Mouse (Mus musculus) embryonic facial prominence, embryonic 10.5 days (tissue): ENCODE measurements around the gene Cap2. TPM values are rescaled to one million over a fixed set of nuclear protein-coding genes. Genes with fewer than 3 reads are reported as not detected.

Experiments used
- DNase-seq: peaks from one replicate; pipeline ENCODE4 v3.0.0-alpha.2; 2017; ENCODE audit warnings: low spot score
- H3K27ac ChIP-seq: fragments of 300-500 bp; sonication (generic); replicated peaks from 2 replicates; pipeline ENCODE4 v1.5.1; 2016; ENCODE audit warnings: mild to moderate bottlenecking
- H3K27me3 ChIP-seq: fragments of 300-500 bp; sonication (generic); replicated peaks from 2 replicates; pipeline ENCODE4 v1.6.1; 2016; ENCODE audit warnings: low read depth, mild to moderate bottlenecking; ENCODE audit not compliant: poor library complexity, severe bottlenecking
- H3K36me3 ChIP-seq: fragments of 300-500 bp; sonication (generic); replicated peaks from 2 replicates; pipeline ENCODE4 v1.6.1; 2016; ENCODE audit warnings: mild to moderate bottlenecking, moderate library complexity
- H3K4me1 ChIP-seq: fragments of 300-500 bp; sonication (generic); 2 replicates; pipeline ENCODE4 v1.6.1; 2016
- H3K4me3 ChIP-seq: fragments of 300-500 bp; sonication (generic); 2 replicates; pipeline ENCODE4 v1.5.1; 2016; ENCODE audit warnings: mild to moderate bottlenecking, moderate library complexity
- H3K9me3 ChIP-seq: fragments of 300-500 bp; sonication (generic); 2 replicates; pipeline ENCODE4 v1.6.1; 2016; ENCODE audit warnings: mild to moderate bottlenecking
- WGBS: fragments of 180-500 bp; shearing (Covaris S2); methylation state at CpG from one replicate; pipeline ENCODE4 v1.1.7; 2016; 5-methylcytosine and 5-hydroxymethylcytosine counted together
- polyA plus RNA-seq: library from polyadenylated mRNA; unstranded; fragments of >200 nt; fragmentation: Nextera tagmentation; extraction: Ambion mirVana; gene quantifications from 2 replicates; pipeline ENCODE4 v1.2.1, GENCODE M21; 2016

Gene Cap2
- polyA plus RNA-seq, 1 experiment from 2014 or later: 3.9 TPM

GRCm38 (mm10) chr13:46510460-46510859, 8.8 kb downstream of the Cap2 start:
- Histone ChIP-seq H3K4me3 (no peak overlapping the region), H3K36me3 (no peaks in the 10 kb centered on the region), H3K27ac (no peak overlapping the region), H3K27me3 (no peaks in the 10 kb centered on the region), H3K9me3 (peaks cover 4% of the 10 kb centered on the region; the same call in 1 of the 2 replicates), H3K4me1 (no peaks in the 10 kb centered on the region)
- DNase-seq: no peak
- WGBS: 91% methylated on average over 7 of the region's 7 CpGs

GRCm38 (mm10) chr13:46514484-46514883, 12.8 kb downstream of the Cap2 start:
- Histone ChIP-seq H3K4me3 (no peak overlapping the region), H3K9me3 (peaks cover 4% of the 10 kb centered on the region; the same call in 1 of the 2 replicates), H3K36me3 (no peaks in the 10 kb centered on the region), H3K27me3 (no peaks in the 10 kb centered on the region), H3K27ac (no peak overlapping the region), H3K4me1 (no peaks in the 10 kb centered on the region)
- no peak for DNase-seq
- WGBS: 92% methylated on average over 10 of the region's 10 CpGs

- Histone ChIP-seq H3K27ac (no peak overlapping the region), H3K4me3 (no peak overlapping the region), H3K27me3 (no peaks in the 10 kb centered on the region), H3K36me3 (no peaks in the 10 kb centered on the region), H3K9me3 (peaks cover 4% of the 10 kb centered on the region; the same call in 1 of the 2 replicates), H3K4me1 (no peaks in the 10 kb centered on the region)
- WGBS: 82% methylated on average over 9 of the region's 9 CpGs
- DNase-seq: no peak
These were observed 13.5 kb downstream of the Cap2 start for GRCm38 (mm10) chr13:46515120-46515523.

- no peaks in the 10 kb centered on the region for H3K27me3 ChIP-seq
- no peak overlapping the region for H3K4me3 ChIP-seq
- WGBS: 80% methylated on average over 10 of the region's 10 CpGs
- no peak overlapping the region for H3K27ac ChIP-seq
- DNase-seq: no peak
- peaks cover 4% of the 10 kb centered on the region; the same call in 1 of the 2 replicates for H3K9me3 ChIP-seq
- H3K4me1 ChIP-seq: no peaks in the 10 kb centered on the region
- no peaks in the 10 kb centered on the region for H3K36me3 ChIP-seq
These were observed 13.9 kb downstream of the Cap2 start for GRCm38 (mm10) chr13:46515524-46515923.

- Histone ChIP-seq H3K27me3 (no peaks in the 10 kb centered on the region), H3K36me3 (no peaks in the 10 kb centered on the region), H3K4me1 (no peaks in the 10 kb centered on the region), H3K9me3 (peaks cover 4% of the 10 kb centered on the region; the same call in 1 of the 2 replicates), H3K27ac (no peak overlapping the region), H3K4me3 (no peak overlapping the region)
- no peak for DNase-seq
- WGBS: 85% methylated on average over 7 of the region's 7 CpGs
These were observed 14.5 kb downstream of the Cap2 start for GRCm38 (mm10) chr13:46516183-46516582.

- 85% methylated on average over 4 of the region's 4 CpGs for WGBS
These were observed 15.6 kb downstream of the Cap2 start for GRCm38 (mm10) chr13:46517211-46517685.

GRCm38 (mm10) chr13:46521482-46521881, 19.8 kb downstream of the Cap2 start:
- peaks cover 21% of the 10 kb centered on the region for H3K4me1 ChIP-seq
- no peak for DNase-seq
- WGBS: 88% methylated on average over 1 of the region's 1 CpGs

More at GRCm38 (mm10) chr13:46517211-46517685, 15.6 kb downstream of the Cap2 start:
- Histone ChIP-seq H3K4me1 (no peaks in the 10 kb centered on the region), H3K27ac (no peak overlapping the region), H3K4me3 (no peak overlapping the region), H3K9me3 (peaks cover 1% of the 10 kb centered on the region; the same call in 1 of the 2 replicates), H3K27me3 (no peaks in the 10 kb centered on the region), H3K36me3 (no peaks in the 10 kb centered on the region)
- no peak for DNase-seq

GRCm38 (mm10) chr13:46522798-46523197, 21.1 kb downstream of the Cap2 start:
- no peak for DNase-seq
- Histone ChIP-seq H3K9me3 (no peaks in the 10 kb centered on the region), H3K27ac (no peak overlapping the region), H3K36me3 (no peaks in the 10 kb centered on the region), H3K27me3 (no peaks in the 10 kb centered on the region), H3K4me3 (no peak overlapping the region), H3K4me1 (peaks cover 21% of the 10 kb centered on the region)
- WGBS: 73% methylated on average over 4 of the region's 4 CpGs

More at GRCm38 (mm10) chr13:46521482-46521881, 19.8 kb downstream of the Cap2 start:
- Histone ChIP-seq H3K4me3 (no peak overlapping the region), H3K9me3 (no peaks in the 10 kb centered on the region), H3K27me3 (no peaks in the 10 kb centered on the region), H3K36me3 (no peaks in the 10 kb centered on the region), H3K27ac (no peak overlapping the region)

- Histone ChIP-seq H3K36me3 (no peaks in the 10 kb centered on the region), H3K9me3 (no peaks in the 10 kb centered on the region), H3K27ac (no peak overlapping the region), H3K4me3 (no peak overlapping the region), H3K4me1 (peaks cover 21% of the 10 kb centered on the region), H3K27me3 (no peaks in the 10 kb centered on the region)
- 71% methylated on average over 5 of the region's 5 CpGs for WGBS
- DNase-seq: no peak
These were observed 21.6 kb downstream of the Cap2 start for GRCm38 (mm10) chr13:46523235-46523634.

- H3K27ac ChIP-seq: no peak overlapping the region
- no peaks in the 10 kb centered on the region for H3K27me3 ChIP-seq
- H3K9me3 ChIP-seq: no peaks in the 10 kb centered on the region
- H3K4me1 ChIP-seq: peaks cover 21% of the 10 kb centered on the region
- H3K36me3 ChIP-seq: no peaks in the 10 kb centered on the region
- no peak overlapping the region for H3K4me3 ChIP-seq
- DNase-seq: no peak
- WGBS: 80% methylated on average over 12 of the region's 12 CpGs
These were observed 22.1 kb downstream of the Cap2 start for GRCm38 (mm10) chr13:46523712-46524111.

GRCm38 (mm10) chr13:46525295-46526255, 23.9 kb downstream of the Cap2 start:
- H3K9me3 ChIP-seq: no peaks in the 10 kb centered on the region
- no peaks in the 10 kb centered on the region for H3K36me3 ChIP-seq
- no peaks in the 10 kb centered on the region for H3K27me3 ChIP-seq
- no peak overlapping the region for H3K4me3 ChIP-seq
- no peak overlapping the region for H3K27ac ChIP-seq
- 84% methylated on average over 18 of the region's 18 CpGs for WGBS
- H3K4me1 ChIP-seq: peaks cover 21% of the 10 kb centered on the region
- DNase-seq: no peak

GRCm38 (mm10) chr13:46526645-46527044, 25.0 kb downstream of the Cap2 start:
- no peak for DNase-seq
- no peaks in the 10 kb centered on the region for H3K9me3 ChIP-seq
- WGBS: 80% methylated on average over 3 of the region's 3 CpGs
- H3K36me3 ChIP-seq: no peaks in the 10 kb centered on the region
- H3K4me1 ChIP-seq: peaks cover 21% of the 10 kb centered on the region
- no peak overlapping the region for H3K4me3 ChIP-seq
- H3K27me3 ChIP-seq: peaks cover 6% of the 10 kb centered on the region; the same call in 1 of the 2 replicates
- no peak overlapping the region for H3K27ac ChIP-seq

- H3K27me3 ChIP-seq: peaks cover 8% of the 10 kb centered on the region; the same call in 1 of the 2 replicates
- H3K4me1 ChIP-seq: peaks cover 21% of the 10 kb centered on the region
- H3K36me3 ChIP-seq: no peaks in the 10 kb centered on the region
- DNase-seq: no peak
- 87% methylated on average over 5 of the region's 5 CpGs for WGBS
- H3K9me3 ChIP-seq: no peaks in the 10 kb centered on the region
- H3K4me3 ChIP-seq: no peak overlapping the region
- H3K27ac ChIP-seq: no peak overlapping the region
These were observed 25.7 kb downstream of the Cap2 start for GRCm38 (mm10) chr13:46527340-46527739.
